In genomic region chr3:145916826-145917225, GRCm38 (mm10) we compare ENCODE assay signal across 25 mouse cellular contexts. TPM values are rescaled to one million over a fixed set of nuclear protein-coding genes. Genes with fewer than 3 reads are reported as not detected.
DNase-seq lines count a peak whose midpoint lies in the region; ATAC-seq and TF ChIP-seq lines count a peak whose summit lies in the region.
"Had no signal": no experiment of that assay in that cellular context is flagged by ENCODE, and none has a peak within 500 bp of the region (broad histone marks: within the 10 kb centered on the region; RNA-seq: fewer than 3 reads in every experiment).

No protein-coding gene starts in this region.

- in situ Hi-C loops in CH12.LX (cut with MboI; ENCODE audit: low pct_ligation_motif_present, low pct_unique_long_range_greater_than_20kb, low sequenced_read_pairs), result loop anchor here (25.0 kb wide), 1 partner anchor 505 kb away; no protein-coding TSS in a partner anchor

- H3K9ac ChIP-seq in CH12.LX (ENCODE audit: insufficient read depth, low read depth), result no peak overlapping the region
- H3K9ac ChIP-seq: heart, embryonic 12.5 days; hindbrain, embryonic 14.5 days; midbrain, embryonic 12.5 days had no signal

- H3K27me3 ChIP-seq in CH12.LX (replicated peaks), result no peaks in the 10 kb centered on the region
- H3K27me3 ChIP-seq: heart, embryonic 12.5 days; midbrain, embryonic 12.5 days had no signal

- no peak overlapping the region for H3K27ac ChIP-seq in CH12.LX (ENCODE audit: insufficient read depth, low read depth)
- H3K27ac ChIP-seq: forebrain, embryonic 10.5 days; gastrocnemius, adult 2 months; hindbrain, embryonic 14.5 days; layer of hippocampus, adult 2 months; limb, embryonic 10.5 days; midbrain, embryonic 12.5 days had no signal

- no peaks in the 10 kb centered on the region for H3K36me3 ChIP-seq in CH12.LX (replicated peaks in 1 of 2; ENCODE audit: control insufficient read depth in 1 of 2, insufficient read depth in 1 of 2, low read length in 1 of 2)
- H3K36me3 ChIP-seq: forebrain, embryonic 10.5 days; heart, embryonic 12.5 days; limb, embryonic 10.5 days; midbrain, embryonic 12.5 days had no signal

- peak; percentile 23 for ATAC-seq in megakaryocyte, adult 5-6 weeks (ENCODE audit: poor library complexity, severe bottlenecking)
- no peak for ATAC-seq in frontal cortex, adult (ENCODE audit: low TSS enrichment)
- ATAC-seq: intestine, embryonic 16.5 days had no signal

- H3K4me3 ChIP-seq in CH12.LX (replicated peaks in 1 of 3; ENCODE audit: low read depth in 2 of 3, low read length in 2 of 3, poor library complexity in 1 of 3), result no peak overlapping the region
- H3K4me3 ChIP-seq: forebrain, embryonic 10.5 days; gastrocnemius, adult 2 months; heart, embryonic 12.5 days; layer of hippocampus, adult 2 months; limb, embryonic 10.5 days; midbrain, embryonic 12.5 days had no signal

- H3K4me2 ChIP-seq in CH12.LX (ENCODE audit: insufficient read depth, low read depth, poor library complexity, severe bottlenecking), result peak overlapping the region; percentile 7
- H3K4me2 ChIP-seq: heart, embryonic 12.5 days; hindbrain, embryonic 14.5 days; liver, embryonic 11.5 days; midbrain, embryonic 12.5 days had no signal

- no peak for TF ChIP-seq RAD21 in CH12.LX (IDR thresholded peaks at IDR 0.05; ENCODE audit: low read depth, low read length)

- H3K4me1 ChIP-seq in CH12.LX (ENCODE audit: control insufficient read depth in 1 of 2, insufficient read depth in 2 of 2), result peaks cover 5 to 19% of the 10 kb centered on the region in 2 experiments
- H3K4me1 ChIP-seq: forebrain, embryonic 10.5 days; limb, embryonic 10.5 days; midbrain, embryonic 12.5 days had no signal

- peak; percentile 94 for TF ChIP-seq EP300 in CH12.LX (IDR thresholded peaks at IDR 0.05; ENCODE audit: low read length)

- peaks cover 16% of the 10 kb centered on the region for H3K9me3 ChIP-seq in CH12.LX (replicated peaks; ENCODE audit: low read length)
- H3K9me3 ChIP-seq: forebrain, embryonic 10.5 days; limb, embryonic 10.5 days; midbrain, embryonic 12.5 days had no signal

- H3K79me2 ChIP-seq in CH12.LX (replicated peaks; ENCODE audit: control insufficient read depth, extremely low read depth, insufficient read depth, poor library complexity, severe bottlenecking), result no peaks in the 10 kb centered on the region

- TF ChIP-seq POLR2A in CH12.LX (IDR thresholded peaks at IDR 0.05; ENCODE audit: low read depth, low read length), result no peak

- no peak for TF ChIP-seq CTCF in CH12.LX (conservative IDR thresholded peaks at IDR 0.05 in 1 of 2, IDR thresholded peaks at IDR 0.05 in 1 of 2; ENCODE audit: low read depth in 2 of 2, low read length in 2 of 2)

- DNase-seq in urinary bladder, postnatal 36 days (ENCODE audit: low spot score in 2 of 2), result peak; percentile 8 to 22
- no peak for DNase-seq in urinary bladder, adult 2 months (ENCODE audit: low spot score)
- DNase-seq in CH12.LX (ENCODE audit: extremely low read depth), result peak; percentile 84
- DNase-seq in left cerebral cortex, adult 11 months (ENCODE audit: low spot score), result no peak
- DNase-seq in layer of hippocampus, adult 18-20 months (ENCODE audit: low spot score in 2 of 2), result no peak
- DNase-seq: adrenal gland, postnatal 36 days; cerebellum, adult 11-12 months; cerebellum, postnatal 36 days; gastrocnemius, adult 2 months; heart, adult 11 months; heart, postnatal 14 days; kidney, postnatal 10 days; lung, adult 2 months; lung, postnatal 4 days; thymus, postnatal 36 days had no signal

- dilution Hi-C loops in CH12.LX (cut with MboI; ENCODE audit: extremely low pct_ligation_motif_present, extremely low pct_unique_long_range_greater_than_20kb, low sequenced_read_pairs), result no loop called here

TF ChIP-seq in CH12.LX, 34 proteins besides CTCF, POLR2A, EP300 and RAD21:
- TF ChIP-seq SIN3A (IDR thresholded peaks at IDR 0.05; ENCODE audit: low read length) (no peak), ZKSCAN1 (IDR thresholded peaks at IDR 0.05; ENCODE audit: borderline replicate concordance, low read depth, low read length) (no peak), ETS1 (conservative IDR thresholded peaks at IDR 0.05; ENCODE audit: low read depth, low read length) (peak; percentile 81; the same call in 1 of the 2 replicates), USF2 (conservative IDR thresholded peaks at IDR 0.05; ENCODE audit: low read depth, low read length) (no peak), NELFE (IDR thresholded peaks at IDR 0.05; ENCODE audit: low read depth, low read length) (no peak), KAT2A (IDR thresholded peaks at IDR 0.05; ENCODE audit: insufficient replicate concordance, low read length) (no peak), GABPA (IDR thresholded peaks at IDR 0.05; ENCODE audit: insufficient replicate concordance, low read depth, low read length) (no peak; the same call in 1 of the 2 replicates), NRF1 (IDR thresholded peaks at IDR 0.05; ENCODE audit: low read depth, low read length) (no peak), MYC (IDR thresholded peaks at IDR 0.05; ENCODE audit: low read depth, low read length) (peak; percentile 69), ELF1 (IDR thresholded peaks at IDR 0.05; ENCODE audit: low read depth, low read length) (peak; percentile 14; the same call in 1 of the 2 replicates), MAZ (IDR thresholded peaks at IDR 0.05; ENCODE audit: low read depth, low read length) (no peak), JUN (IDR thresholded peaks at IDR 0.05; ENCODE audit: insufficient read depth, low read depth, low read length) (peak; percentile 90), ZNF384 (IDR thresholded peaks at IDR 0.05; ENCODE audit: low read depth, low read length) (no peak), ZC3H11A (IDR thresholded peaks at IDR 0.05; ENCODE audit: low read depth, low read length) (no peak), E2F4 (IDR thresholded peaks at IDR 0.05; ENCODE audit: insufficient replicate concordance, low read depth, low read length) (no peak), JUND (conservative IDR thresholded peaks at IDR 0.05; ENCODE audit: low read depth, low read length) (peak; percentile 94), UBTF (IDR thresholded peaks at IDR 0.05; ENCODE audit: low read depth, low read length) (no peak), POLR2AphosphoS2 (IDR thresholded peaks at IDR 0.05; ENCODE audit: low read depth, low read length) (no peak), RCOR1 (conservative IDR thresholded peaks at IDR 0.05; ENCODE audit: low read depth, low read length) (peak; percentile 55; the same call in 1 of the 2 replicates), BHLHE40 (IDR thresholded peaks at IDR 0.05; ENCODE audit: low read depth, low read length) (peak; percentile 83), CHD1 (IDR thresholded peaks at IDR 0.05; ENCODE audit: low read depth, low read length) (no peak), TBP (conservative IDR thresholded peaks at IDR 0.05; ENCODE audit: low read depth, low read length) (no peak), CHD2 (IDR thresholded peaks at IDR 0.05; ENCODE audit: low read length) (peak; percentile 39; the same call in 1 of the 2 replicates), IRF4 (IDR thresholded peaks at IDR 0.05; ENCODE audit: low read depth, low read length) (peak; percentile 96), MAX (IDR thresholded peaks at IDR 0.05; ENCODE audit: low read length) (0 out of 2 replicates have a peak, but pooled peaks have one; percentile 30), USF1 (IDR thresholded peaks at IDR 0.05; ENCODE audit: low read depth, low read length) (no peak), ZMIZ1 (IDR thresholded peaks at IDR 0.05; ENCODE audit: low read depth, low read length) (no peak), TCF12 (IDR thresholded peaks at IDR 0.05; ENCODE audit: low read depth, low read length) (peak; percentile 52; the same call in 1 of the 2 replicates), MEF2A (IDR thresholded peaks at IDR 0.05; ENCODE audit: borderline replicate concordance, low read depth, low read length) (peak; percentile 62; the same call in 1 of the 2 replicates), MAFK (IDR thresholded peaks at IDR 0.05; ENCODE audit: insufficient replicate concordance, low read length) (peak; percentile 89), SMC3 (IDR thresholded peaks at IDR 0.05; ENCODE audit: low read depth, low read length) (no peak), PAX5 (IDR thresholded peaks at IDR 0.05; ENCODE audit: low read length) (no peak), HCFC1 (IDR thresholded peaks at IDR 0.05; ENCODE audit: low read depth, low read length) (no peak), MXI1 (IDR thresholded peaks at IDR 0.05; ENCODE audit: low read depth, low read length) (no peak)

RNA-seq across cellular contexts. Expression of gene Bcl10, which starts 5.8 kb away (rescaled TPM):
- polyA plus RNA-seq in urinary bladder, adult 2 months (2012; rRNA removed), result 24.3 and 25.7 TPM in 2 replicates
- total RNA-seq in CH12.LX (2012; rRNA removed) (68.8 and 73.6 TPM in 2 replicates), CH12.LX (2014; rRNA removed) (166 and 177 TPM in 2 replicates)
- 79.0 and 103 TPM in 2 replicates for polyA plus RNA-seq in CH12.LX (2012; ENCODE audit: insufficient read length, low read depth)
- 79.2 and 96.1 TPM in 2 replicates for total RNA-seq in megakaryocyte, adult 5-6 weeks (2015)
- 69.0 and 80.6 TPM in 2 replicates for total RNA-seq in megakaryocyte, adult 5-6 weeks (2017)
- 10 to 100 TPM; 13.0 to 13.7 TPM for total RNA-seq in layer of hippocampus, adult 18-20 months (2021)

RNA-seq across cellular contexts. Expression of gene 2410004B18Rik, which starts 21.0 kb away (rescaled TPM):
- polyA plus RNA-seq in urinary bladder, adult 2 months (2012; rRNA removed), result 18.9 and 23.1 TPM in 2 replicates
- total RNA-seq in CH12.LX (2012; rRNA removed), result 51.9 and 77.1 TPM in 2 replicates
- 123 and 155 TPM in 2 replicates for total RNA-seq in CH12.LX (2014; rRNA removed)
- polyA plus RNA-seq in CH12.LX (2012; ENCODE audit: insufficient read length, low read depth), result 130 and 138 TPM in 2 replicates
- total RNA-seq in megakaryocyte, adult 5-6 weeks (2015), result 33.0 and 47.7 TPM in 2 replicates
- total RNA-seq in megakaryocyte, adult 5-6 weeks (2017), result 14.4 and 15.8 TPM in 2 replicates
- 10 to 100 TPM; 37.1 to 38.2 TPM for total RNA-seq in layer of hippocampus, adult 18-20 months (2021)

Comparison
In these comparisons a context has a peak if more than half of its experiments do, and no peak if none do; other contexts are left out.
1. DNase-seq: peak in urinary bladder, postnatal 36 days (2 of 2) and CH12.LX (single experiment); none in urinary bladder, adult 2 months (single experiment), left cerebral cortex, adult 11 months (single experiment) and layer of hippocampus, adult 18-20 months (0 of 2).
2. RNA of gene Bcl10, which starts 5.8 kb away (total RNA-seq): 68.8 to 177 TPM in CH12.LX and 69.0 to 96.1 TPM in megakaryocyte, adult 5-6 weeks; 13.0 to 13.7 TPM in layer of hippocampus, adult 18-20 months; every median in the first group is over 4 times any median in the second.